Mouse (Mus musculus): Measurements from ENCODE around the gene Irs2.

DNA sequence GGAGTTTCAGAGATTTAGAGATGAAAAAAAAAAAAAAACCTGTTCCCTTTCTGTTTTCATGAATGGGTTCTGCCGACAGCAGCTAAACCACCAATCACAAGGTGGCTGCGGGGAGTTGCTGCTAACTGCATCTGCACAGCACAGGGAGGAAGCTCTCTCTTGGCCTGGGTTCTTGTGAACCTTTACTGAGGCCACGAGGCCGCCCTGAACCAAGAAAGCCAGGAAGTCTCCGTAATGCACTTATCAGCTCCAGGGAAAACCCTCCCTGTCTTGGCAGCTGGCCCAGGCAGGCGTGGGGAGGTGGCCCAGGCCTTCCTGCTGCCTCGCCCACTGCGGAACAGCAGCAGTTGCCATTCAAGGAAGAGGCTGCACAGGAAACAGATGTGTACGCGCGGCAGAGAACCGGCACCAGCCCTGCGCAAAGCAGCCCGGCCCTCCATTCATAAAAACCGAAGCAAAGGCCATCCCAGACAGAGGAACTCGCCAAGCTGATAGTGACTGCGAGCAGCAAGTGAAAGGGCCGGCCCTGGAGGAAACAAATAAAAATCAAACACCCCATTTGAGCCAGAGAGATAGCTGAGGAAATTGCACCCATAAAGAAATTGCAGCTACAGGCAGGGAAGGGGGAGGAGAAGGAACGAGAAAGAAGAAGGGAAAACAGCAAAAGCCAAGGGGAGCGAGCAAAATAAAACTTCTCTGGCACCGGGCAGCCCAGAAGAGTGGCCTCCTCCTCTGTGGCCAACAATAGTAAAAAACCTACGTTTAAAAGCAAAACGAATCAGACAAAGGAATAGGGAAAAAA, 62.1 kb downstream of the Irs2 start:
- no peak for TF ChIP-seq CHD2 (IDR thresholded peaks at IDR 0.05; ENCODE audit: low read depth, low read length)
- no peak for TF ChIP-seq ZC3H11A (IDR thresholded peaks at IDR 0.05; ENCODE audit: borderline replicate concordance, low read depth, low read length)
